Mouse (Mus musculus) midbrain, embryonic 10.5 days (tissue): ENCODE results near the gene Olfr901. TPM values are rescaled to one million over a fixed set of nuclear protein-coding genes. Genes with fewer than 3 reads are reported as not detected.
"Not testable (repeated sequence)": the region's sequence is repeated elsewhere in the genome, so short reads cannot be mapped to it uniquely, and the experiment has no call there.

Source experiments
- DNase-seq: peaks from one replicate; pipeline ENCODE4 v3.0.0-alpha.2; 2017; ENCODE audit warnings: low spot score
- H3K27ac ChIP-seq: fragments of 300-500 bp; sonication (generic); replicated peaks from 2 replicates; pipeline ENCODE4 v1.5.1; 2016; ENCODE audit warnings: mild to moderate bottlenecking
- H3K27me3 ChIP-seq: fragments of 300-500 bp; sonication (generic); 2 replicates; pipeline ENCODE4 v1.6.1; 2016; ENCODE audit warnings: low read depth, mild to moderate bottlenecking; ENCODE audit not compliant: poor library complexity, severe bottlenecking
- H3K36me3 ChIP-seq: fragments of 300-500 bp; sonication (generic); 2 replicates; pipeline ENCODE4 v1.6.1; 2016; ENCODE audit warnings: mild to moderate bottlenecking, moderate library complexity
- H3K4me1 ChIP-seq: fragments of 300-500 bp; sonication (generic); 2 replicates; pipeline ENCODE4 v1.6.1; 2016
- H3K4me3 ChIP-seq: fragments of 300-500 bp; sonication (generic); 2 replicates; pipeline ENCODE4 v1.5.1; 2016; ENCODE audit warnings: mild to moderate bottlenecking, moderate library complexity
- H3K9me3 ChIP-seq: fragments of 300-500 bp; sonication (generic); replicated peaks from 2 replicates; pipeline ENCODE4 v1.6.1; 2016; ENCODE audit warnings: mild to moderate bottlenecking
- WGBS: fragments of 180-500 bp; shearing (Covaris S2); methylation state at CpG from one replicate; pipeline ENCODE4 v1.1.7; 2016; 5-methylcytosine and 5-hydroxymethylcytosine counted together
- polyA plus RNA-seq: library from polyadenylated mRNA; unstranded; fragments of >200 nt; fragmentation: Nextera tagmentation; extraction: Ambion mirVana; gene quantifications from 2 replicates; pipeline ENCODE4 v1.2.1, GENCODE M21; 2016

Gene Olfr901
- not detected in 2 replicates for polyA plus RNA-seq

DNA sequence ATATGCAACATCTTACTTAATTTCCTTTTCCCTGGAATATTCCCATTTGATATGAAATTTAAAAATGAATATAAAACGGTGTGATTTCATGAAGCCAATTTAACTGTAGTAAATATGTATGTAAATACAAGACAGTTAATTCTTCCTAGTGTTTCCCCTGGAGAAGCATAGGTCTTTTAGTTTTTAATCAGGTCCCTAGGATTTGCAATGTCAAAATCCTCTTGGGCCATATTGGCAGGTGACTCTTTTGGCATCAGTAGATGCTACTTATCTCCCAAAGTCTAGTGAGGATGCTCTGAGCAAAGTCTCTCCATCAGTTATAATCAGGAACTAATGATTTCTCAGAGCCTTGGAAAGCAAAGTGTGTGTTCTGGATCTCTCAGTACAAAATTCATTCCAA lies at the start of gene Olfr901:
Gene Olfr901 (plus strand): TSS at position 301 of the 400 bp plus-strand sequence.
- Histone ChIP-seq H3K4me3 (no peak within 1 kb of the TSS), H3K36me3 (no peaks in the 10 kb centered on the region), H3K9me3 (no peaks in the 10 kb centered on the region), H3K27ac (no peak within 1 kb of the TSS), H3K27me3 (no peaks in the 10 kb centered on the region), H3K4me1 (no peaks in the 10 kb centered on the region)
- 90% methylated on average over 1 of the region's 1 CpGs for WGBS
- no peak for DNase-seq

DNA sequence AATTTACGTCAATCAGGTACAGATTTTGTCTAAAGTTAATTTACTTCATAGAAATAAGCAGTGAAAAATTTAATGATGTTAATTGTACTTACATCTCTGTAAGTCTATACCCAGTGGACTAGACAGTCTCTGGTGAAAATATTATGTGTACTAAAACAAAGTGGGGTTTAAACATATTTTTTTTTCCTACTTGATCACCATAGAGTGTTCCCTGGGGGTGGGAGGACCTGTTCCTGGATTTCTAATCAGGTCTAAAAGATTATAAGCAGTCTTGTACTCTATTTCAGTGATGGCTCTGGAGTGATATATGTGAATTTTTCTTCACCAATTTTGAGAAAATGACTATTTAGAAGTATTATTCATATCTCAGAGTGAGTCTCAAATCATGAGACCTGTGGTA lies 27.9 kb upstream of the Olfr901 start, which contains the start of gene Olfr147:
Gene Olfr147 (plus strand): TSS at position 301 of the 400 bp plus-strand sequence.
- H3K9me3 ChIP-seq, result no peaks in the 10 kb centered on the region
- H3K27ac ChIP-seq, result no peak within 1 kb of the TSS
- no peak for DNase-seq
- no peak within 1 kb of the TSS for H3K4me3 ChIP-seq
- H3K27me3 ChIP-seq, result no peaks in the 10 kb centered on the region
- no peaks in the 10 kb centered on the region for H3K4me1 ChIP-seq
- H3K36me3 ChIP-seq, result no peaks in the 10 kb centered on the region
- WGBS, result 84% methylated on average over 1 of the region's 1 CpGs

DNA sequence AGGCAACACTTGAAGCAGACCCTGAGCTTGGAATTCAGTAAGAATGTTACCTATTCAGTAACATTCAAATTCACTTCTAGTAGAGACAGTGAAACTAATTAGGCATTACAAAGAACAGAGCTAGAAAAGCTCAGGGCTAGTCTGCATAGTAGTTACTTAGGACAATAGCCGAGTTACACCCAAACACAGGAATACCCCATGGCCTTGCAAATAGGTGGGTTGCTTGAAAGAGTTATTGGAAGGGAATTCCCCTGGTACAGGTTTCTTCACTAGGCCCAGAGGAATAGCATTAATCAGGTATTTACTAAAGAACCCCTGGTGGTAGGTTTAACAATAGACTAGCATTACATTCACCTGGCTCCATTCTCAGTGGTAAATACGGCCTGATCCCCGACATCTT lies 21.8 kb upstream of the Olfr901 start:
- 94% methylated on average over 3 of the region's 3 CpGs for WGBS
- not testable (repeated sequence) for DNase-seq, H3K4me3 ChIP-seq, H3K27ac ChIP-seq, H3K4me1 ChIP-seq, H3K36me3 ChIP-seq, H3K27me3 ChIP-seq, H3K9me3 ChIP-seq

DNA sequence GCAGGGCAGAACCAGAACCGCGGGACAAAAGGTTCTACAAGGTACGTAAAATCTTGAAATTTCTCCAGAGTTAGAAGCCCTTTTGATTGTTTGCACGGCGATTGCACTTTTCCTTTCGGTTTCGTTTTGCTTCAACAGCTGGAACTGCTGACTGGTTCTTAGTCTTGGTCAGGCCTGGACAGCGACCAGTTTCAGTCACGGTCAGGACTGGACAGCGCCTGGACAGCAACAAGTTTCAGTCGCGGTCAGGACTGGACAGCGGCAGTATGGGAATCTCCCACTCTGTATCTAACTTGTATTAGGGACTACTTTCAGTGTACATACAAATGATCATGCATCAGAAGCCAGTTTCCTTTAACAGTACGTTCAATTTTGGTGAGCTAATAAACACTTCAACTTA lies 15.8 kb upstream of the Olfr901 start:
- WGBS, result 94% methylated on average over 14 of the region's 14 CpGs
- H3K27ac ChIP-seq, H3K4me3 ChIP-seq, DNase-seq, H3K4me1 ChIP-seq, H3K27me3 ChIP-seq, H3K36me3 ChIP-seq: not testable (repeated sequence)
- peaks cover 21% of the 10 kb centered on the region for H3K9me3 ChIP-seq

DNA sequence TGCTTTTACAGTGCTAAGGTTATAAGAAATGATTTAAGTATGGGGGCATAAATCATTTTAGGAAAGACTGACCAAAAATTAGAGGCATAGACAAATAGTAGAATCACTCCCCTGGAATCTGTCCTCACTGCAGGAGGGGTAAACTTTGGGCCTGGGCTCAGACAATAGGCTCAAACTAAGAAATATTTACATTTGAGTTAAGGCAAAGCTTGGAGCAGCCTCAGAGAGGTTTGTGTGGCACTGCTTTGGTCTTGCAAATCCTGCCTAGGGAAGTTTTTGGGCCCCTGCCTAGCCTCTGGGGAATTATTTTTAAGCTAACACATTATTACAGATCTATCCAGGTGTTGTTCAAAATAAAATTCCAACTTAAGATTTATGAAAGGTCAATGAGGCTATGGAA lies 5.5 kb upstream of the Olfr901 start:
- H3K9me3 ChIP-seq, result no peaks in the 10 kb centered on the region
- H3K27ac ChIP-seq, result no peak overlapping the region
- DNase-seq, result no peak
- no peaks in the 10 kb centered on the region for H3K4me1 ChIP-seq
- no peak overlapping the region for H3K4me3 ChIP-seq
- H3K36me3 ChIP-seq, result no peaks in the 10 kb centered on the region
- no peaks in the 10 kb centered on the region for H3K27me3 ChIP-seq

DNA sequence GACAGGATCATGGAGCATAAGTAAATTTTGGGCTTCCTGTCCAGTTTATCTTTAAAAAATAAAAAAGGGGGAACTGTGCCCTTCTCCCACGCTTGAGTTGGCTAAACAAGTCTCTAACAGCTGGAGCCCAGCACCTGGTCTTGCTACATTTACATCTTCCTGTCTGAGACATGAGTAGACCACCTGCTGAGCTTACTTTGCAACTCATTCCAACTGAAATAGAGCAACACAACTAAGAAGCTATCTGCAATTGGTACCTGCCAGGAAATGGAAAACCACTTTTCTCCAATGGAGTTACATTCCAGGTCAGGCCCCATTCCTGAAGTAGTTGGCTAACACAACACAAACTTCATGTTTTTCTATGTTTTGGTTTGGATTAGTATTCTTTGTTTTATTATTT lies 2.2 kb upstream of the Olfr901 start:
- Histone ChIP-seq H3K4me3 (no peak overlapping the region), H3K9me3 (no peaks in the 10 kb centered on the region), H3K27me3 (no peaks in the 10 kb centered on the region), H3K27ac (no peak overlapping the region), H3K36me3 (no peaks in the 10 kb centered on the region), H3K4me1 (no peaks in the 10 kb centered on the region)
- DNase-seq, result no peak
- WGBS, result 56% methylated on average over 1 of the region's 1 CpGs

DNA sequence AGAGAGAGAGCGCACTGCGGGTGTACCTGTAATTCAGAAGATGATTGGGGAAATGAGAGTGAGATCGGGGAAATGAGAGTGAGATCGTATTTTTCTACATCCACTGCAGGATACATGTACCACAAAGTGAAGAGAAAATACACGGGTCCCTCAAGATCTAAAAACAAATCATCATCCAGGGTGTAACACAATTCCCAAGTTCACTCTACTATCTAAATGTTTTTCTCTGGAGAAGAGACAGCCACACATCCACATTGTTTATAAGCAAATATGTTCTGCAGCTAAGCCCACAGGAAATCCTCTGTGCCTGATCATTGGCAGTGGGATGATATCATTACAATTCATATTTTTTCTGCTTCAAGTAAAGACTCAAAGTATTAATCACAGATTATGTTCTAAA lies 18.1 kb downstream of the Olfr901 start, which contains the start of gene Olfr902:
Gene Olfr902 (plus strand): TSS at position 301 of the 400 bp plus-strand sequence.
- Histone ChIP-seq H3K27ac (no peak within 1 kb of the TSS), H3K27me3 (no peaks in the 10 kb centered on the region), H3K36me3 (no peaks in the 10 kb centered on the region), H3K9me3 (no peaks in the 10 kb centered on the region), H3K4me1 (no peaks in the 10 kb centered on the region), H3K4me3 (no peak within 1 kb of the TSS)
- 86% methylated on average over 5 of the region's 5 CpGs for WGBS
- no peak for DNase-seq

DNA sequence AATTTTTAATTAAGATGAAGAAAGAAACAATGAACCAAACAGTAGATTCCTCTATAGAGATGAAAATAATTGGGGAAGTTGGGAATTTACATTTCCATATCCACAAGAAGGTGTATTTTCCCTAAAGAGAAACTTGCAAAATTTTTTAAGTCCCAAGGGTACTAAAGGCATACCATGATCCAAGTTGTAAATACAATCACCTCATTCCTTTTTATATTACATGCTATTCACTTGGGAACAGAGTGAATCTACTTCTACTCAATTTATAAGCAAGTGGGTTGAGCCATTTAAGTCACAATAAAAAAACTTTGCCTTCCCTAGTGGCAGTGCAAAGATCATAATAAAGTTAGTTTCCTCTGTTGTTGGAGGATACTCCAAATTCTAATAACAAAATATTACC lies 33.6 kb downstream of the Olfr901 start, which contains the start of gene Olfr904:
Gene Olfr904 (plus strand): TSS at position 301 of the 400 bp plus-strand sequence.
- H3K27ac ChIP-seq, result no peak within 1 kb of the TSS
- H3K4me1 ChIP-seq, result no peaks in the 10 kb centered on the region
- H3K9me3 ChIP-seq, result no peaks in the 10 kb centered on the region
- no peaks in the 10 kb centered on the region for H3K27me3 ChIP-seq
- H3K4me3 ChIP-seq, result no peak within 1 kb of the TSS
- no peak for DNase-seq
- H3K36me3 ChIP-seq, result no peaks in the 10 kb centered on the region

DNA sequence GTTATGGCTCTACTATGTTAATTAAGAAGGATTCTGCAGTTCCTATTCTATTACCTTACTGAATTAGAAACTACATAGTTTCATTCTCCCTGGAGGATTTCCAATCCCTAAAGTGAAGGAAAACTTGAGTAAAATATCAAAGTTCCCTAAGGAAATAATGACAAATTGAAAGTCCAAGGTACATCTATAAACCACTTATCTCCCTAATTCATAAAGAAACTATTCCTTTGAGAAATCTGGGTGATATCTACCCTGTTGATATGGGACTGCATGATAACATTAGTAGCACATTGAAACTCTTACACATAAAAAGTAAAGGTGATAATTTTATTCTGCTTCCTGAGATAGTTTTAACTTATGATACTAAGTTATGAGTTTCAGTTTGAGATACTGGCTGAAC lies 41.6 kb downstream of the Olfr901 start, which contains the start of gene Olfr905:
Gene Olfr905 (plus strand): TSS at position 301 of the 400 bp plus-strand sequence.
- no peak within 1 kb of the TSS for H3K27ac ChIP-seq
- no peaks in the 10 kb centered on the region for H3K4me1 ChIP-seq
- no peaks in the 10 kb centered on the region for H3K9me3 ChIP-seq
- no peaks in the 10 kb centered on the region for H3K36me3 ChIP-seq
- H3K27me3 ChIP-seq, result no peaks in the 10 kb centered on the region
- DNase-seq, result no peak
- no peak within 1 kb of the TSS for H3K4me3 ChIP-seq

Other genes with a start within 250 kb of the Olfr901 start
- not detected in 2 replicates for gene Olfr891, start 248.6 kb upstream of the Olfr901 start, polyA plus RNA-seq
- not detected in 2 replicates for gene Olfr893, start 221.1 kb upstream of the Olfr901 start, polyA plus RNA-seq
- not detected in 2 replicates for gene Olfr894, start 211.4 kb upstream of the Olfr901 start, polyA plus RNA-seq
- gene Olfr143, start 176.7 kb upstream of the Olfr901 start, polyA plus RNA-seq, result not detected in 2 replicates
- not detected in 2 replicates for gene Olfr895, start 161.6 kb upstream of the Olfr901 start, polyA plus RNA-seq
- gene Olfr896-ps1, start 138.3 kb upstream of the Olfr901 start, polyA plus RNA-seq, result not detected in 2 replicates
- gene Olfr25, start 100.4 kb upstream of the Olfr901 start, polyA plus RNA-seq, result not detected in 2 replicates
- gene Olfr898, start 81.0 kb upstream of the Olfr901 start, polyA plus RNA-seq, result not detected in 2 replicates
- not detected in 2 replicates for gene Olfr250, start 62.6 kb upstream of the Olfr901 start, polyA plus RNA-seq
- not detected in 2 replicates for gene Olfr251, start 52.4 kb upstream of the Olfr901 start, polyA plus RNA-seq
- gene Olfr147, start 27.8 kb upstream of the Olfr901 start, polyA plus RNA-seq, result not detected in 2 replicates
- not detected in 2 replicates for gene Olfr902, start 18.2 kb downstream of the Olfr901 start, polyA plus RNA-seq
- gene Olfr904, start 33.7 kb downstream of the Olfr901 start, polyA plus RNA-seq, result not detected in 2 replicates
- not detected in 2 replicates for gene Olfr905, start 41.7 kb downstream of the Olfr901 start, polyA plus RNA-seq
- gene Olfr906, start 57.6 kb downstream of the Olfr901 start, polyA plus RNA-seq, result not detected in 2 replicates
- not detected in 2 replicates for gene Olfr907, start 66.3 kb downstream of the Olfr901 start, polyA plus RNA-seq
- gene Olfr911-ps1, start 92.1 kb downstream of the Olfr901 start, polyA plus RNA-seq, result not detected in 2 replicates
- gene Olfr910, start 108.4 kb downstream of the Olfr901 start, polyA plus RNA-seq, result not detected in 2 replicates
- not detected in 2 replicates for gene Olfr912, start 150.7 kb downstream of the Olfr901 start, polyA plus RNA-seq
- not detected in 2 replicates for gene Olfr913, start 163.3 kb downstream of the Olfr901 start, polyA plus RNA-seq
- not detected in 2 replicates for gene Olfr914, start 175.6 kb downstream of the Olfr901 start, polyA plus RNA-seq
- not detected in 2 replicates for gene Olfr916, start 230.4 kb downstream of the Olfr901 start, polyA plus RNA-seq
- not detected in 2 replicates for gene Olfr917, start 236.4 kb downstream of the Olfr901 start, polyA plus RNA-seq
- gene Olfr918, start 245.1 kb downstream of the Olfr901 start, polyA plus RNA-seq, result not detected in 2 replicates